Comparison of ENCODE assay signal across 30 mouse cellular contexts in genomic region chr17:34746531-34746930, GRCm38 (mm10). TPM values are rescaled to one million over a fixed set of nuclear protein-coding genes. Genes with fewer than 3 reads are reported as not detected.
DNase-seq lines count a peak whose midpoint lies in the region; TF ChIP-seq lines count a peak whose summit lies in the region.
"Had no signal": no experiment of that assay in that cellular context is flagged by ENCODE, and none has a peak within 500 bp of the region (broad histone marks: within the 10 kb centered on the region; RNA-seq: fewer than 3 reads in every experiment).

No protein-coding gene starts in this region.

- H3K4me3 ChIP-seq in heart, embryonic 10.5 days: no peak overlapping the region
- H3K4me3 ChIP-seq in bone marrow macrophage, adult 2 months (ENCODE audit: insufficient read depth, low read length): peak overlapping the region; percentile 20
- H3K4me3 ChIP-seq: forebrain, embryonic 10.5 days; forebrain, embryonic 13.5 days; heart, adult 2 months had no signal

- intact Hi-C loops in heart, postnatal 10 days (cut with DNase I): no loop called here
- intact Hi-C loops in left cerebral cortex, postnatal 36 days (cut with DNase I): no loop called here

- H3K9me3 ChIP-seq in heart, embryonic 10.5 days: peaks cover 12% of the 10 kb centered on the region

- TF ChIP-seq POLR2A in bone marrow macrophage, adult 2 months (IDR thresholded peaks at IDR 0.05; ENCODE audit: borderline replicate concordance, low read depth, low read length): no peak

- no peak overlapping the region for H3K27ac ChIP-seq in heart, embryonic 10.5 days
- H3K27ac ChIP-seq in bone marrow macrophage, adult 2 months (ENCODE audit: insufficient read depth, low read depth, low read length): peak overlapping the region; percentile 81
- H3K27ac ChIP-seq: forebrain, embryonic 10.5 days; forebrain, embryonic 13.5 days; heart, adult 2 months; hindbrain, embryonic 14.5 days; hindbrain, postnatal 0 days had no signal

- no peaks in the 10 kb centered on the region for H3K4me1 ChIP-seq in heart, embryonic 10.5 days
- peaks cover 30% of the 10 kb centered on the region for H3K4me1 ChIP-seq in bone marrow macrophage, adult 2 months (ENCODE audit: control insufficient read depth, insufficient read depth, low read length)
- H3K4me1 ChIP-seq: forebrain, embryonic 10.5 days; forebrain, embryonic 13.5 days had no signal

- TF ChIP-seq CTCF in bone marrow macrophage, adult 2 months (IDR thresholded peaks at IDR 0.05; ENCODE audit: low read depth, low read length): no peak

- DNase-seq in heart, embryonic 10.5 days (ENCODE audit: low spot score): peak; percentile 57
- DNase-seq in heart, postnatal 10 days: no peak
- peak; percentile 6 for DNase-seq in NIH3T3 (ENCODE audit: low read depth)
- DNase-seq in neural tube, embryonic 10.5 days (ENCODE audit: extremely low spot score, low spot score): no peak
- DNase-seq in left cerebral cortex, postnatal 36 days (ENCODE audit: low spot score in 2 of 2): no peak
- DNase-seq: adrenal gland, adult 8-10 months; adrenal gland, postnatal 25 days; B cell, adult 2 months; cerebellum, adult 18-20 months; cerebellum, adult 9-10 months; cerebellum, postnatal 14 days; gastrocnemius, postnatal 25 days; heart, adult 2 months; heart, postnatal 4 days; kidney, adult 11 months had no signal

- H3K27me3 ChIP-seq in heart, embryonic 10.5 days (ENCODE audit: insufficient read depth, poor library complexity, severe bottlenecking): no peaks in the 10 kb centered on the region
- H3K27me3 ChIP-seq: forebrain, embryonic 13.5 days had no signal

- H3K36me3 ChIP-seq in heart, embryonic 10.5 days: no peaks in the 10 kb centered on the region
- H3K36me3 ChIP-seq: forebrain, embryonic 10.5 days; G1E had no signal

- 69% methylated on average over 5 of the region's 5 CpGs for WGBS in heart, embryonic 10.5 days

RNA-seq across cellular contexts. Expression of gene C4b, which starts 2.8 kb away (rescaled TPM):
- polyA plus RNA-seq in heart, embryonic 10.5 days (2016; fragmentation: Nextera tagmentation; extraction: Ambion mirVana): not detected in 2 replicates
- 10 to 100 TPM; 15.8 to 19.5 TPM for total RNA-seq in heart, postnatal 10 days (2021)
- polyA plus RNA-seq in bone marrow macrophage, adult 2 months (2012; ENCODE audit: insufficient read depth, insufficient read length, missing spikeins): 0.75 and 2.2 TPM in 2 replicates
- 10 to 100 TPM in 1 of 2 experiments, 1 to 10 TPM in 1; 8.3 to 11.4 TPM for total RNA-seq in left cerebral cortex, postnatal 36 days (2021)
- total RNA-seq: CH12.LX had no signal
- polyA plus RNA-seq: embryonic facial prominence, embryonic 11.5 days; forebrain, embryonic 10.5 days; forebrain, embryonic 13.5 days; forebrain, embryonic 16.5 days; G1E; heart, embryonic 11.5 days; hindbrain, embryonic 11.5 days; hindbrain, embryonic 14.5 days had no signal

RNA-seq across cellular contexts. Expression of gene Cyp21a1, which starts 57.8 kb away (rescaled TPM):
- not detected in 2 replicates for polyA plus RNA-seq in heart, embryonic 10.5 days (2016; fragmentation: Nextera tagmentation; extraction: Ambion mirVana)
- not detected for total RNA-seq in heart, postnatal 10 days (2021)
- polyA plus RNA-seq in bone marrow macrophage, adult 2 months (2012; ENCODE audit: insufficient read depth, insufficient read length, missing spikeins): not detected in 2 replicates
- not detected for total RNA-seq in left cerebral cortex, postnatal 36 days (2021)
- total RNA-seq: CH12.LX; G1E; heart, adult 2 months; heart, postnatal 4 days; hindbrain, postnatal 0 days had no signal
- polyA plus RNA-seq: embryonic facial prominence, embryonic 11.5 days; embryonic facial prominence, embryonic 14.5 days; forebrain, embryonic 10.5 days; forebrain, embryonic 13.5 days; forebrain, embryonic 16.5 days; G1E; heart, embryonic 11.5 days; heart, embryonic 14.5 days; heart, postnatal 0 days; hindbrain, embryonic 11.5 days; hindbrain, embryonic 14.5 days; hindbrain, postnatal 0 days; inflammation-experienced regulatory T-cells, adult 6 months had no signal

Comparison
In these comparisons a context has a peak if more than half of its experiments do, and no peak if none do; other contexts are left out.
1. DNase-seq: peak in heart, embryonic 10.5 days (single experiment) and NIH3T3 (single experiment); none in heart, postnatal 10 days (0 of 2), neural tube, embryonic 10.5 days (single experiment) and left cerebral cortex, postnatal 36 days (0 of 2).